Mouse (Mus musculus) adrenal gland, adult (tissue): Measurements from ENCODE around the gene Dnah3.

ENCODE experiments used
- DNase-seq, 2 experiments: peaks; one replicate each; pipeline ENCODE4 v3.0.0; 2022 to 2023; ENCODE audit warnings: low spot score in 1 of 2; ENCODE audit not compliant: inconsistent age in 2 of 2

The Dnah3 gene

GRCm38 (mm10) chr7:119880345-119880744 is 214.7 kb downstream of the Dnah3 start:
- DNase-seq, result peak in 1 of 2 experiments; percentile 55

DNA sequence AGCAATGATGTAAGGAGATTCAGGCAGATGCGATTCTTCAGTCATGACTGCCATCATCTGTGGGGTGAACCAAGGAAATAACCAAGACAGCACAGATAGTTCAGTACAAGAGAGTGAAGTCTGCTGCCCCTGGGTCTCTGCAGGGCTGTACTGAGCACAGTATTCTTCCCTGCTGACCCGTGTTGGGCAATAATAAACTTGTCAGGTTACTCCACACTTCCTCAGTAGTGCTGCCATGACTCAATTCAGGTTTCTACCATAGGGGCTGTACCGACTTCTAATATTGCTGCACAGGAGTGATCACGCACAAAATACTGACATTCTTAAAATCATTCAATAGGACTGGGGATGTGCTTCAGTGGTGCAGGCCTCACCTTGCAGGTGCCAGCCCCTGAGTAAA is 215.9 kb downstream of the Dnah3 start:
- DNase-seq, result no peak

- DNase-seq, result no peak
These were observed 219.2 kb downstream of the Dnah3 start for GRCm38 (mm10) chr7:119875776-119876440.

GRCm38 (mm10) chr7:119873050-119873449 is 222.0 kb downstream of the Dnah3 start:
- no peak for DNase-seq
